Mouse (Mus musculus) midbrain, postnatal 0 days (tissue): ENCODE results near the gene Ezr. TPM values are rescaled to one million over a fixed set of nuclear protein-coding genes. Genes with fewer than 3 reads are reported as not detected.

Experiments used
- ATAC-seq: fragments of 200-750 bp; cut with Nextera tagmentation; 2 replicates; pipeline ENCODE4 v1.8.0; 2017; ENCODE audit warnings: moderate number of reproducible peaks, mild to moderate bottlenecking, moderate TSS enrichment, moderate library complexity; ENCODE audit not compliant: low FRiP score
- DNase-seq: peaks from one replicate; pipeline ENCODE4 v3.0.0-alpha.2; 2015; ENCODE audit warnings: low spot score
- H3K27ac ChIP-seq: fragments of 300-500 bp; sonication (generic); 2 replicates; pipeline ENCODE4 v1.5.1; 2014; ENCODE audit warnings: low read depth, mild to moderate bottlenecking, low read length, mixed read lengths
- H3K27me3 ChIP-seq: fragments of 300-500 bp; sonication (generic); 2 replicates; pipeline ENCODE4 v1.6.1; 2014; ENCODE audit warnings: low read length, control low read depth, mixed read lengths; ENCODE audit not compliant: insufficient read depth
- H3K36me3 ChIP-seq: fragments of 300-500 bp; sonication (generic); 2 replicates; pipeline ENCODE4 v1.6.1; 2014; ENCODE audit warnings: low read length, control low read depth, mixed read lengths; ENCODE audit not compliant: insufficient read depth
- H3K4me1 ChIP-seq: fragments of 300-500 bp; sonication (generic); 2 replicates; pipeline ENCODE4 v1.6.1; 2014; ENCODE audit warnings: mild to moderate bottlenecking, control low read depth, antibody characterized with exemption, low read length, mixed read lengths; ENCODE audit not compliant: insufficient read depth
- H3K4me2 ChIP-seq: fragments of 300-500 bp; sonication (generic); 2 replicates; pipeline ENCODE4 v1.6.1; 2014; ENCODE audit warnings: low read depth, mild to moderate bottlenecking, low read length, mixed read lengths; ENCODE audit not compliant: poor library complexity, severe bottlenecking
- H3K4me3 ChIP-seq: fragments of 300-500 bp; sonication (generic); 2 replicates; pipeline ENCODE4 v1.5.1; 2014; ENCODE audit warnings: low read depth, mild to moderate bottlenecking, low read length, moderate library complexity
- H3K9ac ChIP-seq: fragments of 300-500 bp; sonication (generic); replicated peaks from 2 replicates; pipeline ENCODE4 v1.6.1; 2014; ENCODE audit warnings: mild to moderate bottlenecking, low read length, moderate library complexity, mixed read lengths; ENCODE audit not compliant: poor library complexity, severe bottlenecking
- H3K9me3 ChIP-seq: fragments of 300-500 bp; sonication (generic); 2 replicates; pipeline ENCODE4 v1.6.1; 2016; ENCODE audit warnings: low read length, control low read depth
- CTCF ChIP-seq: IDR thresholded peaks from 2 replicates; pipeline ENCODE4 v1.5.1; 2016; ENCODE audit warnings: antibody characterized with exemption, mild to moderate bottlenecking
- WGBS: fragments of 180-500 bp; shearing (Covaris S2); extraction: QIAGEN DNeasy Blood & Tissue Kit; methylation state at CpG from one replicate; pipeline ENCODE4 v1.1.7; 2014; 5-methylcytosine and 5-hydroxymethylcytosine counted together
- polyA plus RNA-seq: library from polyadenylated mRNA; unstranded; fragments of >200 nt; fragmentation: Nextera tagmentation; extraction: Ambion mirVana; gene quantifications from 2 replicates; pipeline ENCODE4 v1.2.1, GENCODE M21; 2015
- total RNA-seq: library from RNA; depleted of rRNA; stranded (reverse); fragments of >200 nt; gene quantifications from 2 replicates; pipeline ENCODE4 v1.2.3, GENCODE M21; 2014

The Ezr gene
- total and polyA plus RNA-seq, 2 experiments from 2014 or later: 28.5 to 33.8 TPM

GRCm38 (mm10) chr17:6776123-6776522 lies 6.5 kb downstream of the Ezr start:
- Histone ChIP-seq H3K9me3 (no peaks in the 10 kb centered on the region), H3K9ac (no peak overlapping the region), H3K4me2 (no peak overlapping the region), H3K4me3 (no peak overlapping the region), H3K4me1 (0 out of 2 replicates have a peak, but pooled peaks cover 3% of the 10 kb centered on the region), H3K36me3 (no peaks in the 10 kb centered on the region), H3K27ac (no peak overlapping the region), H3K27me3 (no peaks in the 10 kb centered on the region; the same call in 1 of the 2 replicates)
- no peak for TF ChIP-seq CTCF
- 70% methylated on average over 6 of the region's 6 CpGs for WGBS
- no peak for DNase-seq
- no peak for ATAC-seq

GRCm38 (mm10) chr17:6775671-6776070 lies 6.9 kb downstream of the Ezr start:
- H3K9me3 ChIP-seq: no peaks in the 10 kb centered on the region
- ATAC-seq: no peak
- H3K36me3 ChIP-seq: no peaks in the 10 kb centered on the region
- no peak overlapping the region for H3K27ac ChIP-seq
- H3K9ac ChIP-seq: no peak overlapping the region
- no peak overlapping the region for H3K4me2 ChIP-seq
- H3K27me3 ChIP-seq: no peaks in the 10 kb centered on the region
- H3K4me1 ChIP-seq: 0 out of 2 replicates have a peak, but pooled peaks cover 3% of the 10 kb centered on the region
- DNase-seq: no peak
- H3K4me3 ChIP-seq: no peak overlapping the region
- TF ChIP-seq CTCF: no peak
- 84% methylated on average over 4 of the region's 4 CpGs for WGBS

- no peak overlapping the region for H3K4me2 ChIP-seq
- no peaks in the 10 kb centered on the region for H3K27me3 ChIP-seq
- no peak for DNase-seq
- H3K27ac ChIP-seq: no peak overlapping the region
- H3K36me3 ChIP-seq: no peaks in the 10 kb centered on the region
- WGBS: 60% methylated on average over 9 of the region's 9 CpGs
- 0 out of 2 replicates have a peak, but pooled peaks cover 3% of the 10 kb centered on the region for H3K4me1 ChIP-seq
- no peak for TF ChIP-seq CTCF
- no peak for ATAC-seq
- no peaks in the 10 kb centered on the region for H3K9me3 ChIP-seq
- H3K9ac ChIP-seq: no peak overlapping the region
- H3K4me3 ChIP-seq: no peak overlapping the region
These were observed 7.4 kb downstream of the Ezr start for GRCm38 (mm10) chr17:6775221-6775620.

- no peaks in the 10 kb centered on the region for H3K4me1 ChIP-seq
- no peak overlapping the region for H3K9ac ChIP-seq
- no peaks in the 10 kb centered on the region for H3K36me3 ChIP-seq
- H3K4me2 ChIP-seq: no peak overlapping the region
- ATAC-seq: no peak
- no peak for DNase-seq
- no peak overlapping the region for H3K4me3 ChIP-seq
- H3K27me3 ChIP-seq: no peaks in the 10 kb centered on the region
- WGBS: 92% methylated on average over 14 of the region's 14 CpGs
- TF ChIP-seq CTCF: no peak
- H3K27ac ChIP-seq: no peak overlapping the region
- H3K9me3 ChIP-seq: no peaks in the 10 kb centered on the region
These were observed 9.2 kb downstream of the Ezr start for GRCm38 (mm10) chr17:6773249-6773966.

GRCm38 (mm10) chr17:6772490-6772773 lies 10.2 kb downstream of the Ezr start:
- no peak overlapping the region for H3K27ac ChIP-seq
- DNase-seq (no peak), ATAC-seq (no peak)
- no peak overlapping the region for H3K9ac ChIP-seq
- no peak for TF ChIP-seq CTCF
- no peak overlapping the region for H3K4me2 ChIP-seq
- no peak overlapping the region for H3K4me3 ChIP-seq
- H3K9me3 ChIP-seq: no peaks in the 10 kb centered on the region
- H3K4me1 ChIP-seq: no peaks in the 10 kb centered on the region
- H3K27me3 ChIP-seq: no peaks in the 10 kb centered on the region
- no peaks in the 10 kb centered on the region for H3K36me3 ChIP-seq
- WGBS: 79% methylated on average over 5 of the region's 5 CpGs

- WGBS: 82% methylated on average over 16 of the region's 16 CpGs
- Histone ChIP-seq H3K27ac (no peak overlapping the region), H3K9me3 (no peaks in the 10 kb centered on the region), H3K27me3 (no peaks in the 10 kb centered on the region), H3K4me1 (no peaks in the 10 kb centered on the region), H3K4me2 (no peak overlapping the region), H3K36me3 (no peaks in the 10 kb centered on the region), H3K9ac (no peak overlapping the region), H3K4me3 (no peak overlapping the region)
- TF ChIP-seq CTCF: no peak
- DNase-seq (no peak), ATAC-seq (no peak)
These were observed 10.7 kb downstream of the Ezr start for GRCm38 (mm10) chr17:6771661-6772489.
